Mouse (Mus musculus): ENCODE results near the gene Ptprt.

DNA sequence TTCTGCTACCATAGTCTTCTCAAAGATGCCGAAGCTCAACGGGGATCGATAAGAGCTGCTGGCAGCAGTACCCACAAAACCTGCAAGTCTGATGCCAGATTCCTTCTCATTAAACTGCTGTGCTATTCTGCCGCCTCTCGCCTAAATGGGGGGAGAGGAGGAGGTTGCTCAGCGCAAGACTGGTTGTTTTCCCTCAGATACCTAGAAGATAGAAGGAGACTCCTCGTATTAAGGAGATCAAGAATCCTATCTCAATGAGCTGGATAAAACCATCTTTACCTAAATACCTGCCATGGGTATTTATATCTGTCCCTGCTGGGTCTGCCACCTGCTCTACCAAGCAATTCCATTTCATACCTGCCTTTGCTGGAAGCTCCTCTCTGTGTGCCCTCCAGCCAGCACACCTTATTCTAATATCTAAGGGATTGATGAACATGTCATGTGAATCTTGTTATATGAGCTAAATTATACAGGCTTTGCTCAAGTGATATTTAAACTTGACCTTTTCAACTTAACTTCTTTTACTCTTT lies 954.5 kb downstream of the Ptprt start:
- TF ChIP-seq POLR2A (IDR thresholded peaks at IDR 0.05; ENCODE audit: control insufficient read depth, extremely low read depth, insufficient read depth, low read length, poor library complexity) (no peak), CTCF (IDR thresholded peaks at IDR 0.05; ENCODE audit: borderline replicate concordance, control insufficient read depth, extremely low read depth, insufficient read depth, low read length, poor library complexity) (no peak)
